Comparison of ENCODE assay signal across 8 mouse cellular contexts in the genomic region with DNA sequence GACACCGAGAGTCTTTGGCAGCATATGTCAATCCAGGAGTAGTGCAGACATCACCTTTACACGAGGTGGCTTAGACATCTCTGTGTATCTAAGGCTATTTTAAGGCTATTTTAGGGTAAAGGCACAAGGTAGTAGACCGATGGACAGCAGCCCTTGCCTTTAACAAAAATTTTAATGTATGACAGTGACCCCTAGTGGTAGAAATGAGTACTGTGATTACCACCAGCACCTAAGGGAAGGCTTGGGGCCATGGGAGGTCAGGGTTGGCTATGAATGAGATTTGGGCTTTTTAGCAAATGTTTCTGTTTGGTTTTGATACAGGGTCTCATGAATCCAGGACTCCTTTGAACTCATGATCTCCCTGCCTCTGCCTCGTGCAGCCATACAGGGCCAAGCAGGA. TPM values are rescaled to one million over a fixed set of nuclear protein-coding genes. Genes with fewer than 3 reads are reported as not detected.
DNase-seq lines count a peak whose midpoint lies in the region; ATAC-seq lines count a peak whose summit lies in the region.

No protein-coding gene starts in this region.

- H3K4me1 ChIP-seq in hindbrain, embryonic 12.5 days, result peaks cover 3% of the 10 kb centered on the region
- H3K4me1 ChIP-seq in liver, embryonic 11.5 days (replicated peaks; ENCODE audit: control insufficient read depth, insufficient read depth, low read length), result peaks cover 12% of the 10 kb centered on the region

- H3K9ac ChIP-seq in hindbrain, embryonic 12.5 days, result no peak overlapping the region
- no peak overlapping the region for H3K9ac ChIP-seq in liver, embryonic 11.5 days (ENCODE audit: low read depth, low read length)

- no peak overlapping the region for H3K4me2 ChIP-seq in hindbrain, embryonic 12.5 days (replicated peaks)
- no peak overlapping the region for H3K4me2 ChIP-seq in liver, embryonic 11.5 days

- 22% methylated on average over 4 of the region's 4 CpGs for WGBS in hindbrain, embryonic 12.5 days
- 24% methylated on average over 4 of the region's 4 CpGs for WGBS in liver, embryonic 11.5 days

- H3K9me3 ChIP-seq in hindbrain, embryonic 12.5 days (replicated peaks), result no peaks in the 10 kb centered on the region
- no peaks in the 10 kb centered on the region for H3K9me3 ChIP-seq in liver, embryonic 11.5 days (ENCODE audit: control insufficient read depth, low read length)

- peak; percentile 33 to 56 for DNase-seq in right cerebral cortex, adult 2 months (ENCODE audit: low spot score in 2 of 2)
- no peak for DNase-seq in right cerebral cortex, postnatal 10 days (ENCODE audit: low spot score in 2 of 2)
- DNase-seq in R1 (ENCODE audit: low read depth, low spot score), result peak; percentile 74
- peak; percentile 74 for DNase-seq in embryo, embryonic 9.5 days (ENCODE audit: extremely low spot score)
- no peak for DNase-seq in liver, embryonic 11.5 days (ENCODE audit: low spot score)
- DNase-seq in neural tube, embryonic 10.5 days (ENCODE audit: extremely low spot score, low spot score), result peak; percentile 36
- DNase-seq in right cerebral cortex, postnatal 14 days, result no peak

- no peak overlapping the region for H3K4me3 ChIP-seq in hindbrain, embryonic 12.5 days
- H3K4me3 ChIP-seq in liver, embryonic 11.5 days (ENCODE audit: low read depth, low read length), result no peak overlapping the region

- H3K27ac ChIP-seq in hindbrain, embryonic 12.5 days, result no peak overlapping the region
- no peak overlapping the region for H3K27ac ChIP-seq in liver, embryonic 11.5 days (ENCODE audit: low read depth, low read length)

- peaks cover 46% of the 10 kb centered on the region for H3K36me3 ChIP-seq in hindbrain, embryonic 12.5 days
- no peaks in the 10 kb centered on the region for H3K36me3 ChIP-seq in liver, embryonic 11.5 days (ENCODE audit: control insufficient read depth, insufficient read depth, low read length)

- H3K27me3 ChIP-seq in hindbrain, embryonic 12.5 days, result 0 out of 2 replicates have a peak, but pooled peaks cover 4% of the 10 kb centered on the region
- no peaks in the 10 kb centered on the region; the same call in 1 of the 2 replicates for H3K27me3 ChIP-seq in liver, embryonic 11.5 days (replicated peaks; ENCODE audit: control insufficient read depth, insufficient read depth, low read length)

- ATAC-seq in hindbrain, embryonic 12.5 days (ENCODE audit: low FRiP score), result 0 out of 2 replicates have a peak, but pooled peaks have one; percentile 71
- peak; percentile 63 for ATAC-seq in liver, embryonic 11.5 days (replicated peaks; ENCODE audit: low FRiP score)

RNA-seq across cellular contexts. Expression of a gene that starts 17.5 kb away (rescaled TPM):
- polyA plus RNA-seq in hindbrain, embryonic 12.5 days (2016; fragmentation: Nextera tagmentation; extraction: Ambion mirVana), result 23.2 and 24.9 TPM in 2 replicates
- polyA plus RNA-seq in liver, embryonic 11.5 days (2014; fragmentation: Nextera tagmentation; extraction: Ambion mirVana), result 43.1 and 43.4 TPM in 2 replicates

RNA-seq across cellular contexts. Expression of a gene that starts 33.4 kb away (rescaled TPM):
- 199 and 203 TPM in 2 replicates for polyA plus RNA-seq in hindbrain, embryonic 12.5 days (2016; fragmentation: Nextera tagmentation; extraction: Ambion mirVana)
- polyA plus RNA-seq in liver, embryonic 11.5 days (2014; fragmentation: Nextera tagmentation; extraction: Ambion mirVana), result 64.0 and 70.8 TPM in 2 replicates

RNA-seq across cellular contexts. Expression of a gene that starts 34.3 kb away (rescaled TPM):
- polyA plus RNA-seq in hindbrain, embryonic 12.5 days (2016; fragmentation: Nextera tagmentation; extraction: Ambion mirVana), result 70.0 and 76.6 TPM in 2 replicates
- 1.3 and 1.4 TPM in 2 replicates for polyA plus RNA-seq in liver, embryonic 11.5 days (2014; fragmentation: Nextera tagmentation; extraction: Ambion mirVana)

RNA-seq across cellular contexts. Expression of a gene that starts 37.3 kb away (rescaled TPM):
- polyA plus RNA-seq in hindbrain, embryonic 12.5 days (2016; fragmentation: Nextera tagmentation; extraction: Ambion mirVana), result 234 and 240 TPM in 2 replicates
- 135 TPM in 2 replicates for polyA plus RNA-seq in liver, embryonic 11.5 days (2014; fragmentation: Nextera tagmentation; extraction: Ambion mirVana)

RNA-seq across cellular contexts. Expression of a gene that starts 39.0 kb away (rescaled TPM):
- polyA plus RNA-seq in hindbrain, embryonic 12.5 days (2016; fragmentation: Nextera tagmentation; extraction: Ambion mirVana), result 52.2 and 61.4 TPM in 2 replicates
- 28.3 and 30.2 TPM in 2 replicates for polyA plus RNA-seq in liver, embryonic 11.5 days (2014; fragmentation: Nextera tagmentation; extraction: Ambion mirVana)

Comparison
In these comparisons a context has a peak if more than half of its experiments do, and no peak if none do; other contexts are left out.
1. DNase-seq: peak in right cerebral cortex, adult 2 months (2 of 2), R1 (single experiment), embryo, embryonic 9.5 days (single experiment) and neural tube, embryonic 10.5 days (single experiment); none in right cerebral cortex, postnatal 10 days (0 of 2), liver, embryonic 11.5 days (single experiment) and right cerebral cortex, postnatal 14 days (single experiment).
2. RNA of a gene that starts 34.3 kb away (polyA plus RNA-seq): 70.0 to 76.6 TPM in hindbrain, embryonic 12.5 days; 1.3 to 1.4 TPM in liver, embryonic 11.5 days; every median in the first group is over 10 times any median in the second.